Mouse (Mus musculus) hindbrain, embryonic 14.5 days (tissue): ENCODE measurements around the gene Phtf2. TPM values are rescaled to one million over a fixed set of nuclear protein-coding genes. Genes with fewer than 3 reads are reported as not detected.
A peak's percentile ranks its signal among the peaks of the same experiment; 100 is the strongest.

ENCODE experiments used
- ATAC-seq: fragments of 200-750 bp; cut with Nextera tagmentation; 2 replicates; pipeline ENCODE4 v1.8.0; 2017; ENCODE audit warnings: moderate number of reproducible peaks, mild to moderate bottlenecking, moderate TSS enrichment, moderate library complexity; ENCODE audit not compliant: low FRiP score
- DNase-seq: peaks from one replicate; pipeline ENCODE4 v3.0.0-alpha.2; 2015; ENCODE audit warnings: low spot score
- H3K27ac ChIP-seq: fragments of 300-500 bp; sonication (generic); 2 replicates; pipeline ENCODE4 v1.5.1; 2014; ENCODE audit warnings: mild to moderate bottlenecking, moderate library complexity
- H3K27me3 ChIP-seq: fragments of 300-500 bp; sonication (generic); 2 replicates; pipeline ENCODE4 v1.6.1; 2014; ENCODE audit warnings: mild to moderate bottlenecking, low read length, mixed read lengths; ENCODE audit not compliant: control insufficient read depth, insufficient read depth
- H3K36me3 ChIP-seq: fragments of 300-500 bp; sonication (generic); replicated peaks from 2 replicates; pipeline ENCODE4 v1.6.1; 2014; ENCODE audit not compliant: control insufficient read depth, insufficient read depth
- H3K4me1 ChIP-seq: fragments of 300-500 bp; sonication (generic); replicated peaks from 2 replicates; pipeline ENCODE4 v1.6.1; 2014; ENCODE audit warnings: antibody characterized with exemption, low read length, mixed read lengths; ENCODE audit not compliant: control insufficient read depth, insufficient read depth
- H3K4me2 ChIP-seq: fragments of 300-500 bp; sonication (generic); replicated peaks from 2 replicates; pipeline ENCODE4 v1.6.1; 2014; ENCODE audit warnings: mild to moderate bottlenecking, moderate library complexity
- H3K4me3 ChIP-seq: fragments of 300-500 bp; sonication (generic); replicated peaks from 2 replicates; pipeline ENCODE4 v1.5.1; 2014; ENCODE audit warnings: mild to moderate bottlenecking, low read length
- H3K9ac ChIP-seq: fragments of 300-500 bp; sonication (generic); 2 replicates; pipeline ENCODE4 v1.6.1; 2014
- H3K9me3 ChIP-seq: fragments of 300-500 bp; sonication (generic); 2 replicates; pipeline ENCODE4 v1.6.1; 2016; ENCODE audit warnings: low read length; ENCODE audit not compliant: control insufficient read depth
- WGBS: fragments of 180-500 bp; shearing (Covaris S2); extraction: QIAGEN DNeasy Blood & Tissue Kit; methylation state at CpG from one replicate; pipeline ENCODE4 v1.1.7; 2014; 5-methylcytosine and 5-hydroxymethylcytosine counted together
- polyA plus RNA-seq: library from polyadenylated mRNA; unstranded; fragments of >200 nt; fragmentation: Nextera tagmentation; extraction: Ambion mirVana; gene quantifications from 2 replicates; pipeline ENCODE4 v1.2.1, GENCODE M21; 2014

Gene Phtf2
- 29.6 and 32.6 TPM in 2 replicates for polyA plus RNA-seq

GRCm38 (mm10) chr5:20881915-20882800, at the start of gene Phtf2, which contains the start of gene Tmem60:
TSS of gene Phtf2 (minus strand) at chr5:20882124.
TSS of gene Tmem60 (plus strand) at chr5:20882191.
- under 1% methylated on average over 75 of the region's 94 CpGs for WGBS
- DNase-seq = peak; percentile 98
- H3K9me3 ChIP-seq = no peaks in the 10 kb centered on the region
- peak; percentile 99 for ATAC-seq
- peak within 1 kb of the TSS; percentile 76 for H3K4me3 ChIP-seq
- H3K9ac ChIP-seq = peak within 1 kb of the TSS; percentile 85
- H3K36me3 ChIP-seq = no peaks in the 10 kb centered on the region
- peak within 1 kb of the TSS; percentile 94 for H3K27ac ChIP-seq
- peak within 1 kb of the TSS; percentile 67 for H3K4me2 ChIP-seq
- H3K27me3 ChIP-seq = no peaks in the 10 kb centered on the region
- H3K4me1 ChIP-seq = peaks cover 22% of the 10 kb centered on the region

GRCm38 (mm10) chr5:20931300-20931699, 49.4 kb upstream of the Phtf2 start:
- Histone ChIP-seq H3K27me3 (no peaks in the 10 kb centered on the region), H3K4me3 (no peak overlapping the region), H3K36me3 (no peaks in the 10 kb centered on the region), H3K9ac (no peak overlapping the region), H3K9me3 (no peaks in the 10 kb centered on the region), H3K4me1 (no peaks in the 10 kb centered on the region), H3K27ac (no peak overlapping the region), H3K4me2 (no peak overlapping the region)
- ATAC-seq (no peak), DNase-seq (no peak)
- WGBS = 95% methylated on average over 3 of the region's 3 CpGs

- no peak for DNase-seq
- Histone ChIP-seq H3K27ac (no peak overlapping the region), H3K4me2 (no peak overlapping the region), H3K27me3 (no peaks in the 10 kb centered on the region), H3K4me3 (no peak overlapping the region), H3K36me3 (no peaks in the 10 kb centered on the region), H3K9me3 (no peaks in the 10 kb centered on the region), H3K4me1 (no peaks in the 10 kb centered on the region), H3K9ac (no peak overlapping the region)
- no peak for ATAC-seq
These were observed 48.5 kb upstream of the Phtf2 start for GRCm38 (mm10) chr5:20930430-20930829.

- Histone ChIP-seq H3K36me3 (no peaks in the 10 kb centered on the region), H3K27me3 (no peaks in the 10 kb centered on the region), H3K4me1 (no peaks in the 10 kb centered on the region), H3K4me3 (no peak overlapping the region), H3K27ac (no peak overlapping the region), H3K9me3 (no peaks in the 10 kb centered on the region), H3K9ac (no peak overlapping the region), H3K4me2 (no peak overlapping the region)
- DNase-seq (no peak), ATAC-seq (no peak)
- WGBS = 86% methylated on average over 6 of the region's 6 CpGs
These were observed 47.8 kb upstream of the Phtf2 start for GRCm38 (mm10) chr5:20929669-20930151.

GRCm38 (mm10) chr5:20925451-20925850, 43.5 kb upstream of the Phtf2 start:
- no peaks in the 10 kb centered on the region for H3K4me1 ChIP-seq
- H3K4me3 ChIP-seq = no peak overlapping the region
- WGBS = 78% methylated on average over 3 of the region's 3 CpGs
- H3K36me3 ChIP-seq = no peaks in the 10 kb centered on the region
- H3K27me3 ChIP-seq = no peaks in the 10 kb centered on the region
- ATAC-seq (no peak), DNase-seq (no peak)
- H3K27ac ChIP-seq = no peak overlapping the region
- H3K9ac ChIP-seq = no peak overlapping the region
- no peak overlapping the region for H3K4me2 ChIP-seq
- no peaks in the 10 kb centered on the region for H3K9me3 ChIP-seq

- Histone ChIP-seq H3K4me2 (no peak overlapping the region), H3K9ac (no peak overlapping the region), H3K4me3 (no peak overlapping the region), H3K9me3 (no peaks in the 10 kb centered on the region), H3K27ac (no peak overlapping the region), H3K4me1 (0 out of 2 replicates have a peak, but pooled peaks cover under 1% of the 10 kb centered on the region), H3K27me3 (no peaks in the 10 kb centered on the region), H3K36me3 (no peaks in the 10 kb centered on the region)
- no peak for ATAC-seq
- 70% methylated on average over 3 of the region's 3 CpGs for WGBS
- DNase-seq = no peak
These were observed 42.7 kb upstream of the Phtf2 start for GRCm38 (mm10) chr5:20924608-20925007.

- no peak overlapping the region for H3K4me2 ChIP-seq
- no peaks in the 10 kb centered on the region for H3K36me3 ChIP-seq
- H3K4me1 ChIP-seq = 0 out of 2 replicates have a peak, but pooled peaks cover 3% of the 10 kb centered on the region
- DNase-seq (peak; percentile 38), ATAC-seq (no peak; the same call in 1 of the 2 replicates)
- H3K9ac ChIP-seq = no peak overlapping the region
- H3K27me3 ChIP-seq = no peaks in the 10 kb centered on the region
- no peak overlapping the region for H3K27ac ChIP-seq
- H3K9me3 ChIP-seq = no peaks in the 10 kb centered on the region
- no peak overlapping the region for H3K4me3 ChIP-seq
- 59% methylated on average over 9 of the region's 9 CpGs for WGBS
These were observed 37.6 kb upstream of the Phtf2 start for GRCm38 (mm10) chr5:20919566-20919965.

- H3K27ac ChIP-seq = no peak overlapping the region
- WGBS = 96% methylated on average over 4 of the region's 4 CpGs
- DNase-seq (no peak), ATAC-seq (no peak)
- no peak overlapping the region for H3K9ac ChIP-seq
- H3K36me3 ChIP-seq = no peaks in the 10 kb centered on the region
- H3K4me3 ChIP-seq = no peak overlapping the region
- H3K4me2 ChIP-seq = no peak overlapping the region
- no peaks in the 10 kb centered on the region for H3K27me3 ChIP-seq
- 0 out of 2 replicates have a peak, but pooled peaks cover 3% of the 10 kb centered on the region for H3K4me1 ChIP-seq
- no peaks in the 10 kb centered on the region for H3K9me3 ChIP-seq
These were observed 37.0 kb upstream of the Phtf2 start for GRCm38 (mm10) chr5:20918967-20919366.

- no peaks in the 10 kb centered on the region for H3K27me3 ChIP-seq
- no peak overlapping the region for H3K4me3 ChIP-seq
- H3K27ac ChIP-seq = no peak overlapping the region
- H3K9me3 ChIP-seq = no peaks in the 10 kb centered on the region
- ATAC-seq = peak; percentile 59; the same call in 1 of the 2 replicates
- DNase-seq = peak; percentile 81
- WGBS = 76% methylated on average over 11 of the region's 11 CpGs
- H3K36me3 ChIP-seq = no peaks in the 10 kb centered on the region
- H3K9ac ChIP-seq = no peak overlapping the region
- H3K4me2 ChIP-seq = no peak overlapping the region
- no peaks in the 10 kb centered on the region for H3K4me1 ChIP-seq
These were observed 31.7 kb upstream of the Phtf2 start for GRCm38 (mm10) chr5:20913372-20914275.
